Mouse (Mus musculus) adrenal gland, adult 18-20 months (tissue): ENCODE data around the gene Psmg3. TPM values are rescaled to one million over a fixed set of nuclear protein-coding genes. Genes with fewer than 3 reads are reported as not detected.

Source experiments
- DNase-seq, 2 experiments: peaks; one replicate each; pipeline ENCODE4 v3.0.0; 2021 to 2022; ENCODE audit warnings: low spot score in 2 of 2
- total RNA-seq, 2 experiments: library from RNA; stranded (reverse); gene quantifications; 1 replicate in 1 of 2; 2 replicates in 1 of 2; pipeline ENCODE4 v1.2.3; 2021

Psmg3 gene
- total RNA-seq, 2 experiments from 2014 or later, result 18.3 to 19.9 TPM

DNA sequence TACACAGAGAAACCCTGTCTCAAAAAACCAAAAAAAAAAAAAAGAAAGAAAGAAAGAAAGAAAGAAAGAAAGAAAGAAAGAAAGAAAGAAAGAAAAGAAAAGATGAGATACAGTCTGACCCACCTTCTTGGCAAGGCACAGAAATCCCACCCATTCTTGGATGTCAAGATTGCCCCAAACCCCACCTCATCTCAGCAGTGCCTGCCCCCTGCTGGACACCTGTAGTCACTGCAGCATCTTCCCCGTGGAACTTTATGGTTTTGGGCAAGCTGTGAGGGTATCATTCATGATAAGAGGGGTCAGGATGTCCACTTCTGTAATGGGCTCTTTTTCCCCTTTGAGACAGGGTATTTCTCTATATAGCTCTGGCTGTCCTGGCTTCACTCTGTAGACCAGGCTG, 9.4 kb downstream of the Psmg3 start:
- no peak for DNase-seq

DNA sequence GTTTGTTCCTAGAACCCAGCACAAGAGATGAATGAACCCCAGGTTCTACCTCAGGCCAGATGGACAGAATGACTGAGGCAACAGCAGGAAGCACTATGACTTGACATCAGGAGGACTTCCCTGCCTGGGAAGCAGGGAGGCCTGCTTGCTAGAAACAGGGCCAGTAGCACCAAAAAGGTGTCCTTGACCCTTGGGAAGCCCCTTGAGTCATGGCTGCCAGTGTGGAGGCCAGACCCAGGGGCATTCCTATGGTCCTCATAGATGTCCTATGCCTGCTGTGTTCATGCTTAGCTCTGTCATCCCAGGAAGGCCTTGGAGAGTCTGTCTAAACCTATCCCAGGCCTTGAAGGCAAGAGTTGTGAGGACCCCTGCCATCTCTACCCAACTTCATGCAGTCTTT, 10.2 kb downstream of the Psmg3 start:
- DNase-seq, result no peak

DNA sequence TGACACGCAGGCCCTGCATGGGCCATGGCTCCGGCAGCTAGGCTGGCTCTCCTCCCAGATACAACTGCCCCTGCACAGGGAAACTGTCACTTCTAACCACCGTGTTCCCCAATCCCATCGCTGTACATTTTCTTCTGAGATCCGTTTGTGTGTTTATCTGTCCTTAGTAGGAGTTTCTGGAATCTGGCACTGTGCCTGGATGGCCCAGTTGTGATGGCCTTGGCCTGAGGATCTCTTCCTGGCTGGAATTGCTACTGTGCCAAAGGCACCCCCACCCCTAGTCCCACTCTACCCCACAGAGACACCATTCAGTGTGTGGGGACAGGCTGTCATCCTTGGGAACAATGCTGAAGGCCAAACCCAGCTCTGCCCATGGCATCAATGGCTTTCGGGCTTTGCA, 10.7 kb downstream of the Psmg3 start:
- peak in 1 of 2 experiments; percentile 12 for DNase-seq

DNA sequence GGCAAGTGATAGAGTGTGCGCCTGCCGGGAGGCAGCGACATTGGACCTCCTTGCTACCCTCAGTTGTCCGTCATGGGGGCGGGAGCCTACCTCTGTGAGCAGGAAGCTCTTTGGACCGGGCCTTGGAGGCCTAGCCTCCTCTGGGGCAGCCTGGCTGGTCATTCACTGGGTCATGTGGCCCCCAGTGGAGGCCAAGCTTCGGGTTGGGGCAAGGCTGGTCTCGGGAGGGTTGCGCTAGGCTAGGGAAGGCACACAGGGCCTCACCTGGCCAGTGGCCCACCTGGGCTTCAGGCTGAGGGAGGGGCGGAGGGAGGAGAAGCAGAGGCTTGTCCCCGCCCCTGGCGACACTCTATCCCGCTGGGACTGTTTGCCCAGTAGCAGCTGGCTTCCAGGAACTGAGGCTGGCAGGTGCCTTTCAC, 12.7 kb downstream of the Psmg3 start:
- DNase-seq, result no peak

DNA sequence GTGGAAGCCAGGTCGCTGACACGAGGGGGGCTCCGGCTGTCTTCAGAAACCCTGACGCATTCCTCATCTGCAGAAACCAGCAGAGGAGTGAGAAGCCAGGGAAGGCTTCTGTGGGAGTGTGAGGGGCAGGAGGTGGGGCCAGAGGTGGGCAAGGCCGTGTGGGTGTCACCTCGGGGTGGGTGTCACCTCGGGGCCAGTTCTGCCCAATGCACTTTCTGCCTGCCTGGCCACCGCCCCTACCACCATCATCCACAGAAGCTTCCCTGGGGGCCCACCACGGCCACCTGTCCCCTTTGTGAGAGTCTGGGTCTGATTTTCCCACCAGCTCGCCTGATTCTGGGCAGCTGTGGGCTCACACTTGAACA, 13.6 kb downstream of the Psmg3 start:
- DNase-seq, result no peak

DNA sequence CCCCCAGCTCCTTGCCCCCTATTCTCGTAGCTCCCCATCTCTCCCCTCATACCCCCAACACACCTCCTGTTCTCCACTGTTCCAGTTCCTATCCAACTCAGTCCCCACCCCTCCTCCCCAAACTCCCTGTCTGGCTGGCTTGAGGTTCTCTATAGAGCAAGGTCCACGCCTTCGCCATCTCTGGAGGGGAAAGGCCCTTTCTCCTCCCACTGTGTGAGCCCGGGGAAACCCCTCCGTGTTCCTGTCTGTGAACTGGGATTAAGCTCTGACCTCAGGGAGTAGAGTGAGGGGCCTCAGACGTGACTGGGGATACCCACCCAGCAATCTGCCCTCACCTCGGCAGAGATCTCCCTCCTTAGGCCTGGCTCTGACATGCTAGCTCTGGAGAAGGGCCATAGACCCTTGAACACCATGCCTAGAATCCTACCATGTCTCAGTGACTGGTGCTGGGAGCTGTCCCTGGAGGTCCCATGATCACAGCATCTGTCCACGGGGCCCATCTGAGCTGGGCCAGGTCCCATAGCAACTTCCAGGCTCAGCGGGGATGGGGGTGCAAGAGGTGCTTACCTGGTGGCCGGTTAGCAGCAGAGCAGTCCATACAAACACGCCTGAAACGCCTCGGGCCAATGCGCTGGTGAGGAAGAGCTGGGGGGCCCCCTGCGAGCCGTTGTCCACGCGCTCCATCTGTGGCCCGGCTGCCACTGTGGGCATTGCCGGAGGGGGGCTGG, 14.1 kb downstream of the Psmg3 start:
- no peak for DNase-seq

DNA sequence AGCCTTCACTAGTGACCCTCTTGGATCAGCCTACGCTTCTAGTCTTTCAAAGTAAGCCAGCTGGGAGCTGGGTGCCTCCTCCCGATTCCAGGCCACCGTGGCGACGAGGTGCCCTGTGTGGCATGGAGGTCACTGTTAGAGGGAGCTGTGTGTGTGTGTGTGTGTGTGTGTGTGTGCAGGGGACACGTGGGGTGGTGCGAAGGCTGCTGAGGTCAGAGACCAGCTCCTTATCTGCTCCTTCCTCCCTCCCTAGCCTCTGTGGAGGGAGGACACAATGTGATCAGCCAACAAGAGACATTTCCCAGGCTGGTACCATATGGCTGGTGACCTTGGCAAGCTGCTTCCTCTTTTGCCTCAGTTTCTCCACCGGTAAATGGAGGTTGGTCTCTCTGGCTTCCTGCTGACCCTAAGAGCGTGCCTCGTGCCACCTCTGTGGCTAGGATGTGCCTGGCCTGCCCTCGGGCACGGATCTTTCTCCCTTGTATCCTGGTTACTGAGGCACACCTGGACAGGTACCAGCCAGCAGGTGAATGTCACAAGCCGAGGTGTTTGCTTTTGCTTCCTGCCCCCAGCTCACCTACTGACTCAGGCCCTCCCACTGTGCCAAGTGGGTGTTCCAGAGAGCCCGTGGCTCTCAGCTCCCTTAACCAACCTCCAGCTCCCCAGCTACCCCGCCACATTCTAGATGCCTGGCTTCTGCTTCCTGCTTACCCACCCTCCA, 14.8 kb downstream of the Psmg3 start:
- no peak for DNase-seq

DNA sequence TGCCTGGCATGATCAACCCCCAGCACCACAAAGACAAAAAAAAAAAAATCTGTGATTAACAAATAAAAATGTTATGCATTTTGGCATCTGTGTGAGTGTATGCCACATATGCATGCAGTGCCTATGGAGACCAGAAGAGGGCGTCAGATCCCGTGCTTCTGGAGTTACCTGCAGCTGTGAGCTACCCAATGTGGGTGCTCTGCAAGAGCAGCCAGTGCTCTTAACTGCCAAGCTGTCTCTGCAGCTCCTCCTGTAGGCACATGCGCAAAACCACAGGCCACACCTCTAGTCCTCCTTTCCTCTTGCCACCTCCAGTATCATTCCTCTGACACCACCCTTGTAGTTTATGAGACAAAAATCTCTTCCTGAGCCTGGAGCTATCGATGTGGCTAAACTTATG, 17.3 kb downstream of the Psmg3 start:
- no peak for DNase-seq

DNA sequence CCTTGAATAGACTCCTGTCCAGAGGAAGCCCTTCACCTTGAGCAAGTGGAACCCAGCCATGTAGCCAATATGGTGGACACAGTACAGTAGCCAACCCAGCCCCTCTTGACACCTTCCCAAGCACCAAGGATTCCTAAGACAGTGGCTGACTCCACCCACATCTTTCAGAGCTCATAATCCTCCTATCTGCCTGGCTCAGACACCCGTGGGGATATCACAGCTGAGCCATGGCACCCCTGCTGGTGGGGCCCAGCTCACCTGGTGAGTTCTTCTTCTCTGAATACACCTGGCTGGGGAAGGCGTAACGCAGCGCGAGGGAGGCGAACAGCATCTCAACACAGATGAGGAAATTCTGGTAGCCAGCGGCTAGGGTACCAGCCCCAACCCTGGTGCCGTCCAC, 20.8 kb downstream of the Psmg3 start:
- no peak for DNase-seq

DNA sequence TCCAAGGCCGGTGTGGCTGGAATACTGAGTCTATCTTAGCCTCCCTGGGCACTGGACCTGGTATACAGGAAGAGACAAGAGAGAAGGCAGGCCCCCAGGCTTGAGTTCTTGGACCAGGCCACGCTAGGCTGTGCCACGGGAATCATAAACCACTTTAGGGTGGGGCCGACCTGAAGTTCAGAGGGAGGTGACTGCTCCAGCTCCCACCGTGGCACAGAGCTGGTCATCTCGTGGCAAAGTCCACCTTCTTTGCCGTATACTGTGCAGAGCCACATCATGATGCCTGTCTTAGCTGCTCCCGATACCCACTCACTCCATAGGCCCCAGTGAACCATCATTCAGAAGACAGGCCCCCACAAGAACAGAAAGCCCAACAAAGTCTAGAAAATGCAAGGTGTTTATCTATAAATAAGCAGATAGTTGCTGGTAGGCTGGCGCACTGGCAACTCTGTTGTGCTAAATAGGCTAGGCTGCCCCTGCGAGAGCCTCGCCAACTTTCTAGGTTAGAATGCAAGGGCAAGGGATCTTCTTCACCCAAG, 22.0 kb downstream of the Psmg3 start:
- DNase-seq, result no peak

DNA sequence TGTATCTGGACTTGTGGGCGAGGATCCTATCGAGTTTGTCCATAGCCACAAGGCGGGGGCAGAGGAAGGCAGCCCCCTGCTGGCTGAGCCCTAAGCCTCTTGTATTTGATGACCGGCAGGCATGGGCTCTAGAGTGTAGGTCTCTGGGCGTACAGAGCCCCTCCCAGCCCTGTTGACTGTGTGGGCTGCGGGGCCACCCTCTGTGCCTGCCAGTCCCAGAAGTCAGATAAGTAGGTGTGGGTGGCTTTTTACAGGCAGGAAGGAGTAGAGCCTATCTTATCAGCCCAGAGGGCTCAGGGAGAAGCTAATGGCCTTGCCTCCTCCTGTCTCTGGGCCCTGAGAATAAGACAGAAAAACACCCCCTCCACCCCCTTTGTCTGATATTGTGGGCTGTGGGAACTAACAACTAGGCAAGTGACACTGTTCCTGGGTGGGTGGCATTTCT, 22.6 kb downstream of the Psmg3 start:
- DNase-seq, result no peak

DNA sequence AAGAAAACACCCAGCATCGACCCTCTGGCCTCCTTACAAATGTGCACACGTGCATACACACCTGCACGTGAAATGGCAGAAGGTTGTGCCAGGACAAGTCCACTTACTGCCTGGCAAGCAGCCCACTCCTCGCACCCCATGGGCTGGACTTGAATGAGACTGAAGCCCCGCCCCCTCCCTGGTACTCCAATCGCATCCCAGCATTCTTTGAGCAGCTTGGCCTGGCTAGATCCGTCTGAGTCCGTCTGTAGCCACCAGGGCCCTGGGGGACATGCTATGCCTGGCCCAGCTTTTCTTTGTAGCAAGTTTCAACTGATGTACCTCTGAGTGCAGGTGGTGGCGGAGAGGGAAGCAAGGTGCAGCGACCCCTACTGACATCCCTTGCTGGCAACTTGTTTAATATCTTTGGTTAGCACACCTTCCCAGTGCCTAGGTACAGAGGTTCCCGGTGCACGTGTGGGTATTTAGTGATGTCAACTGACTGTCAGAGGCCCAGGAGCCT, 23.0 kb downstream of the Psmg3 start:
- no peak for DNase-seq

DNA sequence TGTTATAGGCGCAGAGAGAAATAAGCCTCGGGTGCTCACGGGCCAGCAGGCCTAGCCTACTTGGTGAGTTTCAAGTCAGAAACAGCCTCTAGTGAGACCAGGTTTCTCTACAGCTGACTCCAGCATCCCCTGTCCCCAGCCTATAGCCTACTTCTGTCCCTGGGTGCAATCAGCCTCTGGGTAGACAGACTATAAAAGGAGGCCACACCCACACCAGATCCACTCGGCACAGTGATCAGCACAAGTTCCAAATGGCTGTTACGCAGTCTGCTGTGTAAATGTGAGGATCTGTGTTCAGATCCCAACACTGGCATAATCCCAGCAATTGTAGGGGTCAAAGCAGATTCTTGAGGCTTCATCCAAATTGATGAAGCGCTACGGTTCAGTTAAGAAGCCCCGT, 23.5 kb downstream of the Psmg3 start:
- DNase-seq, result no peak

DNA sequence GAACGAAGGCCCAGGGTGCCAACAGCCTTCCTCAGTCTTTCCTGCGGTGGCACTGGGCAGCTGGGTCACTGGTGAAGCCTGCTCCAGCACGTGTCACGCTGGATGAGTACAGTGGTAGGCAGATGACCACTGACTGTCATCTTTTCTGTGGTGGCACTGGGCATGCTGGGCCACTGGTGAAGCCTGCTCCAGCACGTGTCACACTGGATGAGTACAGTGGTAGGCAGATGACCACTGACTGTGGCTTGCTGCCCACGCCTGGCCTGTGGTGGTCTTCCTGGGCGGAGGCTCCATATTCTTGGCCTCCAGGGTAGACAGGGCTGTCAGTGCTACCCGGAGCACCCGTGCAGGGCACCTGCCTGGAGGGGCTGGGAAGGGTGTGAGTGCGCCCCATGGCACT, 24.8 kb downstream of the Psmg3 start:
- DNase-seq, result no peak

DNA sequence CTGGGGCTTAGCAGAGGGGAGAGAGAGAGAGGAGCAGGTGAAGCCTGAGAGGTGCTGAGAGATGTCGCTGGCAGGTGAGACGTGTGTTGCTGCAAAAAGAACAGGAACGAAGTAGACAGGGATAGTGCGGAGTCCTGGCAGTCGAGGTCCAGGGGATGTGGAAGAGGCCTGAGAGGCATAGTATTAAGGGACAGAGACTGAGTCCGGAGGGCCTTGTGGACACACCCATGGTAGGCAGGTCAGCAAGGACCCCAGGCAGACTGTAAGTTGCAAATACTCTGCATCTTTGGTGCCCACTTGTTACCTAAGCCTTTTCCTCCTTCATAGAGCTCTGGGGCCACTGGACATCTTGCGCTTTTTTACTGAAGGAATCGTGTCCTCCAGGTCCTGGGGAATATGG, 25.5 kb downstream of the Psmg3 start:
- DNase-seq, result no peak

DNA sequence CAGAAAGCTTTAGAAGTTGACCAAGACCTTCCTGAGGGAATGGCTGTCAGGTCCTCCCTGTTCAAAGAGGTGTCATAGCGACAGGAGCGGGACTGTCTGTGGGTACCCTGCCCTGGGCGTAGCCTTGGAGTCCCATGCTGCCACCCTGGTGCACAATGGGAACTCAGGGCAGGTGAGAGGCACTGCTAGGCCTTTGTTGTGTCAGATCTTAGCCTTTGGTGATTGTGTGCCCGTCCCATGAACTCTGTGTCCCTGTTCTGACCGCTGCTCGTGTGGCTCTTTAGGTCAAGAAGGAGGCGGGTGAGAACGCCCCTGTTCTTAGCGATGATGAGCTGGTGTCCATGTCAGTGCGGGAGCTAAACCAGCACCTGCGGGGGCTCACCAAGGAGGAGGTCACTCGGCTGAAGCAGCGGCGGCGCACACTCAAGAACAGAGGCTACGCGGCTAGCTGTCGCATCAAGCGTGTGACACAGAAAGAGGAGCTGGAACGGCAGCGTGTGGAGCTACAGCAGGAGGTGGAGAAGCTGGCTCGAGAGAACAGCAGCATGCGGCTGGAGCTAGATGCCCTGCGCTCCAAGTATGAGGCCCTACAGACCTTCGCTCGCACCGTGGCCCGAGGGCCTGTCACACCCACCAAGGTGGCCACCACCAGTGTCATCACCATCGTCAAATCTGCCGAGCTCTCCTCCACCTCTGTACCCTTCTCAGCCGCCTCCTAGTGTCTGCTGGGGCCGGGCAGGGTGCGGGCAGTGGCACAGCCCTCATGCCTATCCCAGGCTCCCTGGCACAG, 26.7 kb downstream of the Psmg3 start:
- no peak for DNase-seq

DNA sequence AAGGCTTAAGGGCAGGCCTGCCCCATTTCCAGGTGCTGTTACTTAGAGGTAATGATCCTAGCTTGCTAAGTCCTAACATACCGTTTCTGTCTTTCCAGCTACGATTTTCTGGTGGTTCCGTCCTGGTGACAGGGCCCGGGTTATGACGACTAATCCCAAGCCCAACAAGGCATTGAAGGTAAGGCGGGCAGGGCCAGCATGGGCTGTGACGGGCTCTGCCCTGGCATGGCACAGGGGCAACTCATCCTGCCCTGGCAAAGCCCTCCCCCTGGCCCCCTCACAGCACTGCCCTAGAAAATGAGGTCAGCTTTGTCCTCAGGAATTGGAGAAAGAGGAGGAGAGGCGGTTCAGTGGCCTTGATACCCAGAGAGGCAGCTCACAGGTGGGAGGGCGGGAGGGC, 27.6 kb downstream of the Psmg3 start:
- no peak for DNase-seq

DNA sequence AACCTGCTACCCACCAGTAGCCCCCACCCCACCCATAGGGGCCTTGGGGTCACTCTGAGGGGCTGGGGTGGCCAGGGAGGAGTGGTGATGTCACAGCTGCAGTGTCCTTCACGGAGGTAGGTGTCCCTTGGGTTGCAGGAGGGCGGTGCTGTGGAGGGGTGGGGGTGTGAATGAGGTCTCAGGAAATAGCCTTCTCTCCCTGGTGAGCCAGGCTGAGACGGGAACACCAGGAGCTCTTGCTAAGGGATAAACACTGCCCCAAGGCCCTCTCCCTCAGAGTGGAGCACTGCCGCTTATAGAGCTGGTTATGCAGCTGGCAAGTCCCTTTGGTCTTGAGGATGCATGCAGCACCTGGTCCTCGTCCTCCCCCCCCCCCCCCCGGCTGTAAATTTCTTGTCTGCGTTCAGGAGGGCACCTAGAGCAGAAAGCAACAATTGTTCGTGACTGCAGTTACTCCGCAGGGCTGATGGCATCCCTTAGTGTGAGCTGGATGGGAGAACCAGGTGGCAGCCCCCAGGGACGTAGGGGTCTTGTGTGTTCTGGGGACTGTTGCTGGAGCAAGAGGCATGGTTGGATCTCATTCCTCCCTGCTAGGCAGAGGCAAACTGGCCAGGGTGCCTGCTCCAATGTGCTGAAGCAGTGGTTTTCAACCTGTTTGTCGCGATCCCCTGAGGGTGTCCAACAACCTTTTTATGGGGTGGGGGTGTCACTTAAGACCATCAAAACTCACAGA, 28.4 kb downstream of the Psmg3 start:
- DNase-seq, result no peak

DNA sequence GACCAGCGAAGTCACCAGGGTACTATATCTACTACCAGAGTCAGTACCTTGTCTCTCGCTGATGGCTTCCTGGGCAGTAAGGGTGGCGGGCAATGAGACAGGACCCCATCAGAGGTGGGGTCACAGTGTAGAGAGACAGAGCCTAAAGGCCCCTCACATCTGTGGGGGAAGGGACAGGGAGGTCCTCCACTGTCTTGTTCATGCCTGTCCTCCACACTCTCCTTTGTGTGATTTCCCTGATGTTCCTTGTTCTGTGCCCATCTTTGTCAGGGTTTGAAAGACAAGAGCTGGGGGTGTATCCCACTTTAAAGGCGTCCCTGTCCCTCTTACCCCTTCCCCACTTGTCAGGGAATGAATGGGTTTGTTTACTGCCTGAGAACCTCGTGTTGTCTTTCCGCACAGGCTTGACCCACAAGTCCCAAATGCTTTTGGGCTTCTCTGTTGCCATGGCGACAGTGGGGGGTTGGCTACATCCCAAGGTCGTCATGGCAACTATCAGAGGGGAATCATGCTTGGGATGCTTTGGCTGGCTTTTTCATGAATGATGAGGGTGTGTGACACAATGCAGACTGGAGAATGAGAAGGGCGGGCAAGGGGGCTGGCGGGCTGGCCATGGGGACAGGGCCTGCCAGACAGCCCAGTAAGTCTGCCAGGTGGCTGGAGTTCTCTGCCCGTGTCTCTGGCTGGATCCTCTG, 29.1 kb downstream of the Psmg3 start:
- DNase-seq, result peak; percentile 87 to 92

DNA sequence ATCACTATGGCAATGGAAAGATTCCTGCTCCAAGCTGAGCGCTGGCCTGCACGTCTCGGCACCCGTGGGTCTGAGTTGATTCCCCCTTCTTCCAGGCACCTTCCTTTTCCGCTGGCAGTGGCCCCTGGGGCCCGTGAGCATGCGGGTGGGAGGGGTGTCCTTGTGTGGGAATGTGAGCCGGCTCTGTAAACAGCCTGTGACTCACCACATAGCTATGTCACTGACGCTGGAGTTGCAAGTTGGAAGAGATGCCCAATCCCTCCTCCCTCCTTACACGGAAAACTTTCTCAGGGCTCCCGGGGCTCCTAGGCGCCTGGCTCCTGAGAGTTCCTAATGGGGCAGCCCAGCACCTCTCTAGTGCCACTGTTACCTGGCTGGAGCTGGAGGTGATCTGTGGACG, 29.8 kb downstream of the Psmg3 start:
- peak; percentile 74 to 81 for DNase-seq
